ENCODE assay signal across 22 mouse cellular contexts in genomic region chr9:68735886-68736285, GRCm38 (mm10).
DNase-seq lines count a peak whose midpoint lies in the region; ATAC-seq and TF ChIP-seq lines count a peak whose summit lies in the region.
"Had no signal": no experiment of that assay in that cellular context is flagged by ENCODE, and none has a peak within 500 bp of the region (broad histone marks: within the 10 kb centered on the region; RNA-seq: fewer than 3 reads in every experiment).

No protein-coding gene starts in this region.

- no peaks in the 10 kb centered on the region for H3K36me3 ChIP-seq in embryonic facial prominence, embryonic 14.5 days (ENCODE audit: control insufficient read depth, insufficient read depth, low read length)
- H3K36me3 ChIP-seq in embryonic facial prominence, embryonic 10.5 days (replicated peaks) = peaks cover 3% of the 10 kb centered on the region; the same call in 1 of the 2 replicates
- H3K36me3 ChIP-seq: forebrain, embryonic 15.5 days; G1E had no signal

- H3K4me2 ChIP-seq in embryonic facial prominence, embryonic 14.5 days (ENCODE audit: low read depth, low read length) = no peak overlapping the region
- H3K4me2 ChIP-seq: embryonic facial prominence, embryonic 13.5 days; forebrain, embryonic 13.5 days; forebrain, embryonic 15.5 days had no signal

- H3K27me3 ChIP-seq in embryonic facial prominence, embryonic 14.5 days (replicated peaks; ENCODE audit: control insufficient read depth, insufficient read depth, low read length) = no peaks in the 10 kb centered on the region
- no peaks in the 10 kb centered on the region for H3K27me3 ChIP-seq in embryonic facial prominence, embryonic 10.5 days (replicated peaks; ENCODE audit: low read depth, poor library complexity, severe bottlenecking)
- H3K27me3 ChIP-seq: CH12.LX; embryonic facial prominence, embryonic 13.5 days; forebrain, embryonic 13.5 days; forebrain, embryonic 15.5 days had no signal

- no peak overlapping the region for H3K9ac ChIP-seq in embryonic facial prominence, embryonic 14.5 days (ENCODE audit: low read depth, low read length)
- H3K9ac ChIP-seq: embryonic facial prominence, embryonic 13.5 days; forebrain, embryonic 13.5 days; forebrain, embryonic 15.5 days; forebrain, postnatal 0 days had no signal

- no peak overlapping the region for H3K4me3 ChIP-seq in embryonic facial prominence, embryonic 14.5 days (ENCODE audit: low read depth, low read length)
- H3K4me3 ChIP-seq in embryonic facial prominence, embryonic 10.5 days = no peak overlapping the region
- no peak overlapping the region for H3K4me3 ChIP-seq in gastrocnemius, adult 2 months
- H3K4me3 ChIP-seq: embryonic facial prominence, embryonic 13.5 days; forebrain, embryonic 13.5 days; forebrain, embryonic 15.5 days had no signal

- intact Hi-C loops in gastrocnemius, adult 2 months (cut with DNase I) = no loop called here

- ATAC-seq in embryonic facial prominence, embryonic 14.5 days (ENCODE audit: low read depth) = peak; percentile 22; the same call in 1 of the 2 replicates
- no peak for ATAC-seq in inflammation-experienced regulatory T-cells, adult 6 months
- ATAC-seq: activated CD4-positive, CD25-positive, alpha-beta regulatory T cell, adult 4 months; CD4-positive, CD25-positive, alpha-beta regulatory T cell, adult 4 months; forebrain, embryonic 13.5 days; forebrain, embryonic 15.5 days; forebrain, postnatal 0 days; Patski had no signal

- no peaks in the 10 kb centered on the region for H3K4me1 ChIP-seq in embryonic facial prominence, embryonic 14.5 days (ENCODE audit: control insufficient read depth, insufficient read depth, low read length)
- H3K4me1 ChIP-seq in embryonic facial prominence, embryonic 10.5 days = 0 out of 2 replicates have a peak, but pooled peaks cover 3% of the 10 kb centered on the region
- H3K4me1 ChIP-seq: embryonic facial prominence, embryonic 13.5 days; forebrain, embryonic 13.5 days had no signal

- H3K9me3 ChIP-seq in embryonic facial prominence, embryonic 14.5 days (ENCODE audit: control insufficient read depth, low read length) = peaks cover 8% of the 10 kb centered on the region; the same call in 1 of the 2 replicates
- peaks cover 10% of the 10 kb centered on the region for H3K9me3 ChIP-seq in embryonic facial prominence, embryonic 10.5 days
- H3K9me3 ChIP-seq: forebrain, embryonic 15.5 days had no signal

- TF ChIP-seq CTCF in gastrocnemius, adult 2 months (IDR thresholded peaks at IDR 0.05) = no peak

- WGBS in embryonic facial prominence, embryonic 14.5 days = 53% methylated on average over 5 of the region's 5 CpGs
- WGBS in embryonic facial prominence, embryonic 10.5 days = 79% methylated on average over 5 of the region's 5 CpGs

- DNase-seq in embryonic facial prominence, embryonic 14.5 days (ENCODE audit: low spot score) = peak; percentile 49
- no peak for DNase-seq in embryonic facial prominence, embryonic 10.5 days (ENCODE audit: low spot score)
- DNase-seq in gastrocnemius, adult 2 months = peak; percentile 77
- no peak for DNase-seq in gastrocnemius, postnatal 10 days
- DNase-seq in skeletal muscle tissue, adult 2 months (ENCODE audit: low read depth, low spot score) = peak; percentile 79
- DNase-seq: adrenal gland, adult 8-10 months; adrenal gland, postnatal 14 days; adrenal gland, postnatal 36 days; B cell, adult 2 months; cerebellum, adult 2 months; cerebellum, adult 9-10 months; cerebellum, postnatal 10 days; forebrain, postnatal 0 days had no signal

- H3K27ac ChIP-seq in embryonic facial prominence, embryonic 14.5 days (replicated peaks; ENCODE audit: low read depth, low read length) = no peak overlapping the region
- H3K27ac ChIP-seq in embryonic facial prominence, embryonic 10.5 days (replicated peaks) = no peak overlapping the region
- H3K27ac ChIP-seq in gastrocnemius, adult 2 months = peak overlapping the region; percentile 82
- H3K27ac ChIP-seq: embryonic facial prominence, embryonic 13.5 days; forebrain, embryonic 13.5 days; forebrain, embryonic 15.5 days had no signal

Comparison
In these comparisons a context has a peak if more than half of its experiments do, and no peak if none do; other contexts are left out.
1. DNase-seq: peak in embryonic facial prominence, embryonic 14.5 days (single experiment), gastrocnemius, adult 2 months (single experiment) and skeletal muscle tissue, adult 2 months (single experiment); none in embryonic facial prominence, embryonic 10.5 days (single experiment) and gastrocnemius, postnatal 10 days (single experiment).